Mouse (Mus musculus) layer of hippocampus, adult 18-20 months (tissue): ENCODE data around the gene Olfr149. TPM values are rescaled to one million over a fixed set of nuclear protein-coding genes. Genes with fewer than 3 reads are reported as not detected.
"Not testable (repeated sequence)": the region's sequence is repeated elsewhere in the genome, so short reads cannot be mapped to it uniquely, and the experiment has no call there.

Experiments
- DNase-seq, 2 experiments: peaks; one replicate each; pipeline ENCODE4 v3.0.0; 2022; ENCODE audit warnings: low spot score in 2 of 2
- long read RNA-seq: library from polyadenylated mRNA; stranded (forward); transcript quantifications from one replicate; pipeline ENCODE4 v2.0.0, GENCODE M21; 2021
- total RNA-seq, 2 experiments: library from RNA; stranded (reverse); gene quantifications; 2 replicates each; pipeline ENCODE4 v1.2.3; 2021

The Olfr149 gene
- total RNA-seq: not detected
- long read RNA-seq: 0 reads

DNA sequence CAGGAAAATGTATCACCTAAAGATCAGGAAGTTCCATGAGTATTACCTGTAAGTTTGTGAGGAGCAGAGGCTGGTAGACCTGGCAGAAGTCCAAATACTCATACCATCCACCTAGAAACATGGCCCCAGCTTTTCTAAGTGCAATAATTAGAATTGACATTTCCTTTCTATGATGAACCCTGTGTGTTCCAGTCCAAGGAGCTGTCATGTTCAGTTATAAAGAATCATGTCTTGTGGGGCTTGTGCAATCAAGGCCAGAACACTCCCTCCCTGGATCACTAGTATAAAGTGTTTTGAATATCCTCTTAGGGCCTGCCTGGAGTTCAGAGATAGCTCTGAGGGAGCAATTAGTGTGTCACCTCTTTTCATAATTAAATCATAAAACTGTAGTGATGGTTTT is at the start of gene Olfr149:
Gene Olfr149, minus strand, starts transcription at position 101 of the 400 bp plus-strand sequence.
- no peak for DNase-seq

DNA sequence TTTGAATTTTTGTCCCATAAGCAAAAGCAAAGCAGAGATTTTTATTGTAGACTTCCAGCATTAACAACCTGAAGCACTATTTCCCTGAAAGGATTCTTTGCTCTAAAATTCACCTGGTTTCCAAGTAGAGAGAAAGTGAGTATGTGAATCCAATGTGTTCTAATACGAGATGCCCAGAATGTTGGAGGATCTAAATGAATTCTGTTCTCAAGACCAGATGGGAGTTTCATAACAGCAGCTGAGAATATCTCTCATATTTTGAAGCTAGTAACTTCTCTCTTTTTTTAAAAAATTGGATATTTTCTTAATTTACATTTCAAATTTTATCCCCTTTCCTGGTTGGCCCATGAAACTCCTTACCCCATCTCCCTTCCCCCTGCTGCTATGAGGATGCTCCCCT is 39.5 kb upstream of the Olfr149 start:
- peak; percentile 1 to 60 for DNase-seq

DNA sequence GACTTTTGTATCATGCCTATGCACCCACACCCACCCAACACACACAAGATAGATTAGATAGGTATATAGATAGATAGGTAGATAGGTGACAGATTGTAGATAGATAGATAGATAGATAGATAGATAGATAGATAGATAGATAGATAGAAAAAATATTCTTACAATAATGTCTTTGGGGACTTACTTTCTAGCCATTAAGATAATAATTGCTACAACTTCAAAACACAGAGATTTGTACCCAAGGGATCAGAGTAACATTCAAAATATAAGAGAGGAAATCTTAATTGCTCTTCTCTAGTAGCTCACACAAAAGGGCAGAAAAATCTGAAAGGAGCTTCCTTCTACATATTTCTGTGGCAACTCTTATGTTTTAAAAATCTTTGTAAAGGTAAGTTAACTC is 39.0 kb upstream of the Olfr149 start, which contains the start of gene Olfr967:
Gene Olfr967, plus strand, starts transcription at position 301 of the 400 bp plus-strand sequence.
- DNase-seq: no peak

DNA sequence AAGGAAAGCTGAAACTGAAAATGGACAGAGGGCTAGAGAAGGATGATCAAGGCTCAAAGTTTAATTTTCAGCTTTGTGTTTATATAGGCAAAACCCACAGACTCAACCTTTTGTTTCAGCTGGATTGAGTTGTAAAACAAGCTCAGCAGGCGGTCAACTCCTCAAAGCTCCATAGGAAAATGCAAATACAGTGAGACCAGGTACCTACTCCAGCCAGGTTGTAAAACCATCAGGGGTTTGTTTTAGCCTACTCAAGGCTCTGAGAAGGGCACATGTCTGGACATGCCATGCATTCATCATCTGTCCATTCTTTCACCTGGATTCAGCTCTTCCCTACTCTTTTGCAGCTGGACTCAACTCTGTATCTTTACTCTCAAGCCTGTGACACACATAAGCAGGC is 33.8 kb upstream of the Olfr149 start:
- DNase-seq: no peak

DNA sequence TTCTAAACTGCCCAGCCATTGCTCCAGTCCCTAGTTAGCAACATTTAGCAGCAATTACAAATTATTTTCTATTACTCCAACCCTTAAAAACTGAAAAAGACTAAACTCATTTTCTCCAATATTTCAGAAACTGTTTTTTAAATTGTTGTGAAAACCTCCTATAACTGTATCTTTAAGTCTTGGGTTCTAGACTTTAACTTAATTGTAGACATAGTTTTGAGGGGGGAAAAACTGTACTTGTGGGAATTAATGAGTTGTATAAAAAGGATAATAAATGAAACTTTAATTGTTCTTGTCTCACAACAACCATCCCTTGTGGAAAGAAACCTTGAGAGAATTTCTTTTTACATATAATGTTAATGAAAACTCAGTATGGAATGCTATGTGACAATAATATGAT is 23.8 kb upstream of the Olfr149 start, which contains the start of gene Olfr150:
Gene Olfr150, plus strand, starts transcription at position 301 of the 400 bp plus-strand sequence.
- no peak for DNase-seq

DNA sequence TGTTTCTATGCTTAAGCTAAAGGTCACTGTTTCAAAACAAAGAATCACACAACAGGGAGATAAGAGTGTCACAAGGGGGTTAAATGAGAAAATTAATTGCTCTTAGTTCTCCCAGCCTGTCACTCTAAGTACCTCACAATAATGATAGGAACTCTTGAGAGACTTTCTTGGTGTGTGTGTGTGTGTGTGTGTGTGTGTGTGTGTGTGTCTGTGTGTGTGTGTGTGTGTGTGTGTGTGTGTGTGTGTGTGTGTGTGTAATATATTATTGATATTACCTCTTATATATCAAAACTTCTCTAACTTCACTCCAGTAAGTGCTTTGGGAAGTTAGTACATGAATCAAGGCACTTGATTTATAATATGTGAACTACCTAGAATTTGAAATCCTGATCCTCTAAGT is 4.1 kb upstream of the Olfr149 start, which contains the start of gene Olfr965:
Gene Olfr965, plus strand, starts transcription at position 301 of the 400 bp plus-strand sequence.
- no peak for DNase-seq

DNA sequence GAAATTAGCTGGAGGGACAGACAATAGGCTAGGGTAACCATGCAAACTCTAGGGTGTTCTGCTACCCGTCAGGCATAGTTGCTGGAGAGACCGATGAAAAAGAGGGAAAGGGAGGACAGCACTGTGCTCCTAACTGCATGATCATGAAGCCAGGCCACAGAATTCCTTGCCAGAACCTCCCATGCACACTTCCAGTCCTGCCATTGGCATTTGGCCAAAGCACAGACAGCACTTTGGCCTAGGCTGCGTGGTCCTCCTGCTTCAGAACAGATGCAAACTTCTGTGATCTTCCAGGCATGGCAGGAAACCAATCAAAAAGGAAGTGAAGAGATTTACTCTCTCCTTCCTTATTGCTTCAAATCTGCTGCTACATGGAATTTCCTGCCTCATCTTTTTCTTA is 2.0 kb upstream of the Olfr149 start:
- no peak for DNase-seq

DNA sequence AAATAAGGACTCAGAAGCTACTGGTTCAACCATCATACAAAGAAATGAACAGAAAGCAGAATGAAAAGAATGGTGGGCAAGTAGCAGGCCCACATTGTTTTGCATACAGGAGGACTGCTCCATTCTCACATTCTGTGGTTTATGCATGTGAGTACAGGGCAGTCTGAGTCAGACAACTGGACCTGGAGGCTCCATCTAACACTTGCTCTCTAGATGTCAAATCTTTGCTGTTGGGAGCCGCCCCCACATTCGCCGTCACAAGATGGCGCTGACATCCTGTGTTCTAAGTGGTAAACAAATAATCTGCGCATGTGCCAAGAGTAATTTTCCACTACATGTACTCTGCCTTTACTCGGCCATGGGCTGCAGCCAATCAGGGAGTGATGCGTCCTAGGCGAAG is 5.8 kb downstream of the Olfr149 start:
- not testable (repeated sequence) for DNase-seq

DNA sequence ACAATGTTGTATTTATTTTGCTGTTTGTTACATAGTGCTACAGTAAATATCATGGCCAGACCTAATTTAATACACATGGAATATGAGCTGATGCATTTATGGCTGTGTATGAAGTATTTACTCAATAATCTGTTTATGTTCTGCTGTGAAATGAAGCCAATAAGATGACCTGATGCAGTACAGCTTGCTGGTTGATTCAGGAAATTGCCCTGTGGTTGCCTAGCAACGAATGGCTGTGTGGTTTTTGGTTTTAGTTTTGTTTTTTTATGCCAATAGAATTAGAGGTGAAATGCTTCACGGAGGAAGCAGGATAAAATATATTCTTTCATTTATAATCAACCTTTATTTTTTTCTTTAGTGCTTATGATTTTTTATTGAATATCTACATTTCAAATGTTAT is 27.6 kb downstream of the Olfr149 start:
- DNase-seq: peak in 1 of 2 experiments; percentile 26

DNA sequence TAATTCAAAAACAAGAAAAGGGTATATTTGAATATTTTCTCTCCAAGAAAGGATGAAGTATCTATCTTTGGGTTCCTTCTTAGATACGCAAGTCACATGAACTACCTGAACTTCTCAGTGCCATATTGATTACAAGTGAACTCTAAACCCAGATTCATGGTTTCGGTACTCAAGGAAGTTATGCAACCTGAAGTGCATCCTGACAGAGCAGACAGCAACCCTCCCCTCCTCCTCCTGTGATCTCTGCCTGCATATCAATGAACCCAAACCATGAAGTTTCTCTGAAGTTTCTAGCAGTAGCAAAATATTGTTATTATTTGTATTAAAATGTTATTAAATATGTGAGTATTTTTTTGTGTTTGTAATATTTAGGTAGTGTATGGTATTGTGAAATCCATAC is 28.4 kb downstream of the Olfr149 start:
- DNase-seq: no peak

DNA sequence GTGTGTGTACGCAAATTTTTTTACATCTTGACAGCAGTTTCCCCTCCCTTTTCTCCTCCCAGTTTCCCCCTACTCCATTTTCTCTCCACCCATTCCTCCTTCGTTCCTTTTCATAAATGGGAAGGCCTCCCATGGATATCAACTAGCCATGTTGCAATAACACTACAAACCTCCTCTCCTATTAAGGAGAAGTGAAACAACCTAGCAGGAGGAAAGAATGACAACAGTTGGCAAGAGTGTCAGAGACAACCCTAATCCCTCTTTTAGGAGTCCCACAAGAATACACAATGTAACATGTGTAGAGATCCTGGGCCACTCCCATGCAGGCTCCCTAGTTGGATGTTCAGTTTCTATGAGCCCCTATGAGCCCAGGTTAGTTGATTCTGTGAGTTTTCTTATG is 32.1 kb downstream of the Olfr149 start:
- DNase-seq: no peak

DNA sequence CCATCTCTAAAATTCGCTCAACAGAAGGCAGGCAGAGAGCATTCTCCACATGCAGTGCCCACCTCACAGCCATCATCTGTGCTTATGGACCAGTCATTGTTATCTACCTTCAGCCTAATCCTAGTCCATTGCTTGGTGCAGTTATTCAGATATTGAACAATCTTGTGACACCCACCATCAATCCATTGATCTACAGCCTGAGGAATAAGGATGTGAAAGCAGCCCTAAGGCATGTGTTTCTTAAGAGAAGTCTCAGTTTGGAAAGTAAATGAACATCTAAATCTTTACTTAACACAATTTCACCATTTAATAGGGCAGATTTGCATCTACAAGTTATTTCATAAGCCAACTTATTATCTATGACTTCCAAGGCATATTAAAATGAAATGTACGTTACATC is 37.2 kb downstream of the Olfr149 start:
- DNase-seq: no peak

DNA sequence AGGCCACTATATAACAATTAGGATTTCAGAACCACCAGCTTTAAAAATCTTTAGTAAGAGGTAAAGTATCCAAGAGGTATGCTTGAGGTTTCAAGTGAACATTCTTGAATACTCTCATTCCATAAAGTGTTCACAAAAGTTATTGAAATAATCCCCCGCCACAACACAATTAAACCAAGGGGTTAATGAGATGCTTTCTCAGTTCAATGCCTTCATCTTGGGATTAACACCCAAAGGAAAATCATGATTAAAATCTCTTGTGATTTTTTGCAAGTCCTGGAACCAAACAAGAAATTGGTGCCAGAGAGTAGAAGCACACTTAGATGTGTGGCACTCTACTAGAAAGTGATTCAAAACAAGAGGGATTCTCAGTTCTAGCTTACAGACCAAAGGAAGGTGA is 40.0 kb downstream of the Olfr149 start, which contains the start of gene Olfr963:
Gene Olfr963, plus strand, starts transcription at position 301 of the 400 bp plus-strand sequence.
- DNase-seq: no peak

DNA sequence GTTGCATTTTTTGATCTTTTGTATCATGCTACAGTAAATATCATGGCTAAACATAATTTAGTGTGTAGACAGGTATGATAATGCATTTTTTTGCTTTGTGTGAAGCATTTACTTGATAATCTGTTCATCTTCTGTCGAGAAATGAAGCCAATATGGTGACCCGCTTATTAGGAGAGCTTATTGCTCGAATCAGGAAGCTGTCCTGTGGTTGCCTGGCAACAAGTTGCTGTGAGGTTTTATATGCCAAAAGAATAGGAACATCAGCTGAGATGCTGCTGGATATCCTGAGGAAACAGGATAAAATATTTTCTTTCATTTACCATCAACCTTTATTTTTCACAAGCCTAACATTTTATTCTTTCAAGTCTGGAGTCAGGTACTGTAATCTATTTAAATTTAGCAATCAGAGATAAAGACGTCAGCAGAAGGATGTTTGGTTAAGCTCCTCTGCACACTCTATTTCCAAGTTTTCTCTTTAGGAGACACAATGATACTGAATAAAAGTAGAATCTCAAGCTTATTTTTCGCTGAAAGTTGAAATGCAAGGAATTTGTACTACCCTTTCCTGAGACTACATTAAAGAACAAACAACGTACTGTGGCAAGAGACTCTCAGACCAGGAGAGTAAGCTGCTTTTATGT is 52.0 kb downstream of the Olfr149 start:
- peak; percentile 17 to 49 for DNase-seq

Other genes starting within 250 kb of the Olfr149 start
- not detected for gene Olfr955, start 235.2 kb downstream of the Olfr149 start, total RNA-seq
- gene Olfr44, start 213.1 kb downstream of the Olfr149 start, total RNA-seq: not detected
- gene Olfr957, start 191.3 kb downstream of the Olfr149 start, total RNA-seq: not detected
- gene Olfr958, start 153.1 kb downstream of the Olfr149 start, total RNA-seq: not detected
- not detected for gene Olfr959, start 131.5 kb downstream of the Olfr149 start, total RNA-seq
- 1 to 10 TPM; 4.5 to 5.5 TPM for gene AW551984, start 102.7 kb downstream of the Olfr149 start, total RNA-seq
- not detected for gene Olfr148, start 96.5 kb downstream of the Olfr149 start, total RNA-seq
- gene Olfr960, start 85.7 kb downstream of the Olfr149 start, total RNA-seq: not detected
- gene Olfr961, start 62.0 kb downstream of the Olfr149 start, total RNA-seq: not detected
- gene Olfr963, start 39.9 kb downstream of the Olfr149 start, total RNA-seq: not detected
- not detected for gene Olfr965, start 4.2 kb upstream of the Olfr149 start, total RNA-seq
- not detected for gene Olfr150, start 23.9 kb upstream of the Olfr149 start, total RNA-seq
- not detected for gene Olfr967, start 39.1 kb upstream of the Olfr149 start, total RNA-seq
- not detected for gene Olfr968, start 76.1 kb upstream of the Olfr149 start, total RNA-seq
- not detected for gene Olfr969, start 83.8 kb upstream of the Olfr149 start, total RNA-seq
- gene Olfr970, start 101.7 kb upstream of the Olfr149 start, total RNA-seq: not detected
- not detected for gene Olfr971, start 129.8 kb upstream of the Olfr149 start, total RNA-seq
- not detected for gene Olfr972, start 159.3 kb upstream of the Olfr149 start, total RNA-seq
- gene Olfr229, start 200.2 kb upstream of the Olfr149 start, total RNA-seq: not detected
- not detected for gene Olfr974, start 230.4 kb upstream of the Olfr149 start, total RNA-seq
- not detected for gene Olfr975, start 244.9 kb upstream of the Olfr149 start, total RNA-seq